Comparison of ENCODE assay signal across 8 mouse cellular contexts in the genomic region with DNA sequence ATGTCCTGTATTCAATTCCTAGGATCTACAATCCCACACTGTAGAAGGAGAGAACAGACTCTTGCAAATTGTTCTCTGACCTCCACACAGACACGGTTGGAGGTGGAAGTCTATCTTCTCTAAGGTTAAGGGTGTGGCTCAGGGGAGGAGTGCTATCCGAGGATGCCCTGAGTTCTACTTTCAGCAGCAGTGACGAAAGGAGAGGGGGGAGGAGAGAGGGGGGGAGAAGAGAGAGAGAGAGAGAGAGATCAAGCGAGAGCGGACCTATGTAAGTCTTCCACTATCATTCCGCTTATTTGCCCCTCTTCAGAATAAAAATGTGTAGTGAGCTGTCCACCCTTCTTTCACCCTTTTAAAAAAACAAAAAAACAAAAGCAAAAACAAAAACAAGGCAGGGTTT. TPM values are rescaled to one million over a fixed set of nuclear protein-coding genes. Genes with fewer than 3 reads are reported as not detected.
DNase-seq lines count a peak whose midpoint lies in the region; ATAC-seq and TF ChIP-seq lines count a peak whose summit lies in the region.

No protein-coding gene starts in this region.

- peak overlapping the region; percentile 68 to 74; a peak in 3 of 4 replicates for H3K4me3 ChIP-seq in heart, embryonic 14.5 days (ENCODE audit: control insufficient read depth in 1 of 2, insufficient read depth in 1 of 2, low read depth in 1 of 2, low read length in 2 of 2)
- peak overlapping the region; percentile 87 for H3K4me3 ChIP-seq in bone marrow, adult 2 months (replicated peaks; ENCODE audit: control insufficient read depth, low read depth, low read length)
- peak overlapping the region; percentile 62 for H3K4me3 ChIP-seq in hindbrain, embryonic 13.5 days
- H3K4me3 ChIP-seq in midbrain, embryonic 10.5 days, result peak overlapping the region; percentile 61

- 46% methylated on average over 6 of the region's 6 CpGs for WGBS in heart, embryonic 14.5 days
- 7% methylated on average over 6 of the region's 6 CpGs for WGBS in bone marrow, adult 2 months
- WGBS in hindbrain, embryonic 13.5 days, result 45% methylated on average over 6 of the region's 6 CpGs
- WGBS in midbrain, embryonic 10.5 days, result 55% methylated on average over 6 of the region's 6 CpGs

- H3K36me3 ChIP-seq in heart, embryonic 14.5 days (ENCODE audit: control insufficient read depth, insufficient read depth, low read length), result no peaks in the 10 kb centered on the region
- no peaks in the 10 kb centered on the region for H3K36me3 ChIP-seq in hindbrain, embryonic 13.5 days
- H3K36me3 ChIP-seq in midbrain, embryonic 10.5 days, result no peaks in the 10 kb centered on the region

- peak overlapping the region; percentile 76 for H3K4me2 ChIP-seq in heart, embryonic 14.5 days (ENCODE audit: low read length)
- H3K4me2 ChIP-seq in hindbrain, embryonic 13.5 days, result peak overlapping the region; percentile 55

- no peak overlapping the region for H3K27ac ChIP-seq in heart, embryonic 14.5 days (replicated peaks in 1 of 2; ENCODE audit: control insufficient read depth in 1 of 2, insufficient read depth in 1 of 2, low read depth in 2 of 2, low read length in 2 of 2)
- H3K27ac ChIP-seq in bone marrow, adult 2 months (ENCODE audit: control insufficient read depth, insufficient read depth, low read depth, low read length, poor library complexity), result no peak overlapping the region
- no peak overlapping the region for H3K27ac ChIP-seq in hindbrain, embryonic 13.5 days
- no peak overlapping the region for H3K27ac ChIP-seq in midbrain, embryonic 10.5 days (replicated peaks)

- intact Hi-C loops in heart, postnatal 25 days (cut with DNase I), result loop anchor here (10.0 kb wide), 2 partner anchors 200 to 280 kb away; partner anchors contain the start of gene Mettl9

- 0 out of 2 replicates have a peak, but pooled peaks cover 5% of the 10 kb centered on the region for H3K27me3 ChIP-seq in heart, embryonic 14.5 days (ENCODE audit: control insufficient read depth, insufficient read depth, low read length)
- peaks cover 30% of the 10 kb centered on the region for H3K27me3 ChIP-seq in hindbrain, embryonic 13.5 days
- H3K27me3 ChIP-seq in midbrain, embryonic 10.5 days (ENCODE audit: low read depth, poor library complexity, severe bottlenecking), result peaks cover 48% of the 10 kb centered on the region

- TF ChIP-seq CTCF in bone marrow, adult 2 months (IDR thresholded peaks at IDR 0.05; ENCODE audit: control insufficient read depth, insufficient read depth, low read length), result no peak

- no peak for ATAC-seq in heart, embryonic 14.5 days (ENCODE audit: insufficient number of reproducible peaks, insufficient read depth, low FRiP score, low read depth)
- no peak for ATAC-seq in hindbrain, embryonic 13.5 days (ENCODE audit: low FRiP score)
- no peak for ATAC-seq in monocyte, adult 5-6 weeks (replicated peaks; ENCODE audit: insufficient number of reproducible peaks, low FRiP score, low TSS enrichment, poor library complexity, severe bottlenecking)

- TF ChIP-seq POLR2A in bone marrow, adult 2 months (IDR thresholded peaks at IDR 0.05; ENCODE audit: borderline replicate concordance, control insufficient read depth, low read depth, low read length), result no peak

- peaks cover 2 to 3% of the 10 kb centered on the region in 2 experiments; a peak in 1 of 4 replicates for H3K4me1 ChIP-seq in heart, embryonic 14.5 days (ENCODE audit: control insufficient read depth in 2 of 2, insufficient read depth in 2 of 2, low read length in 2 of 2)
- peaks cover 2% of the 10 kb centered on the region; the same call in 1 of the 2 replicates for H3K4me1 ChIP-seq in bone marrow, adult 2 months (ENCODE audit: control insufficient read depth, insufficient read depth, low read length)
- H3K4me1 ChIP-seq in hindbrain, embryonic 13.5 days (replicated peaks), result peaks cover 23% of the 10 kb centered on the region
- peaks cover 24% of the 10 kb centered on the region for H3K4me1 ChIP-seq in midbrain, embryonic 10.5 days

- no peak for DNase-seq in heart, postnatal 25 days (ENCODE audit: low spot score)
- DNase-seq in midbrain, embryonic 10.5 days (ENCODE audit: low spot score), result no peak
- DNase-seq in adrenal gland, postnatal 4 days (ENCODE audit: low spot score in 2 of 2), result no peak
- no peak for DNase-seq in urinary bladder, postnatal 25 days (ENCODE audit: low spot score)

- no peaks in the 10 kb centered on the region for H3K9me3 ChIP-seq in heart, embryonic 14.5 days (ENCODE audit: control insufficient read depth, low read length)
- no peaks in the 10 kb centered on the region for H3K9me3 ChIP-seq in hindbrain, embryonic 13.5 days
- H3K9me3 ChIP-seq in midbrain, embryonic 10.5 days (replicated peaks), result no peaks in the 10 kb centered on the region

- H3K9ac ChIP-seq in heart, embryonic 14.5 days (ENCODE audit: low read length), result peak overlapping the region; percentile 72
- peak overlapping the region; percentile 56; the same call in 1 of the 2 replicates for H3K9ac ChIP-seq in hindbrain, embryonic 13.5 days

RNA-seq across cellular contexts. Expression of gene Eef2k, which starts 8.2 kb away (rescaled TPM):
- 12.1 and 12.4 TPM in 2 replicates for polyA plus RNA-seq in heart, embryonic 14.5 days (2014; fragmentation: Nextera tagmentation; extraction: Ambion mirVana)
- 10 to 100 TPM; 27.7 to 32.5 TPM for total RNA-seq in heart, postnatal 25 days (2021)
- polyA plus RNA-seq in bone marrow, adult 2 months (2011; ENCODE audit: insufficient read depth, insufficient read length, low replicate concordance, missing spikeins), result 39.2 and 39.8 TPM in 2 replicates
- 26.0 and 26.4 TPM in 2 replicates for polyA plus RNA-seq in hindbrain, embryonic 13.5 days (2015; fragmentation: Nextera tagmentation; extraction: Ambion mirVana)
- polyA plus RNA-seq in midbrain, embryonic 10.5 days (2016; fragmentation: Nextera tagmentation; extraction: Ambion mirVana), result 24.0 and 26.1 TPM in 2 replicates
- 10 to 100 TPM; 53.3 to 54.2 TPM for total RNA-seq in adrenal gland, postnatal 4 days (2021)
- total RNA-seq in monocyte, adult 5-6 weeks (2017), result 33.4 to 56.9 TPM (median 45.7 TPM) in 3 replicates

RNA-seq across cellular contexts. Expression of gene Gm5737, which starts 22.3 kb away (rescaled TPM):
- polyA plus RNA-seq in heart, embryonic 14.5 days (2014; fragmentation: Nextera tagmentation; extraction: Ambion mirVana), result not detected in 2 replicates
- not detected for total RNA-seq in heart, postnatal 25 days (2021)
- polyA plus RNA-seq in bone marrow, adult 2 months (2011; ENCODE audit: insufficient read depth, insufficient read length, low replicate concordance, missing spikeins), result not detected in 2 replicates
- not detected in 2 replicates for polyA plus RNA-seq in hindbrain, embryonic 13.5 days (2015; fragmentation: Nextera tagmentation; extraction: Ambion mirVana)
- polyA plus RNA-seq in midbrain, embryonic 10.5 days (2016; fragmentation: Nextera tagmentation; extraction: Ambion mirVana), result not detected in 2 replicates
- not detected for total RNA-seq in adrenal gland, postnatal 4 days (2021)
- not detected in 3 replicates for total RNA-seq in monocyte, adult 5-6 weeks (2017)
